Mouse (Mus musculus) lung, adult 2 months (tissue): ENCODE data around the gene Npas3.

Experiments used
- CTCF ChIP-seq: fragments of 200-500 bp; IDR thresholded peaks from 2 replicates; pipeline ENCODE4 v1.5.1; 2011; ENCODE audit warnings: mild to moderate bottlenecking, low read length, control low read depth; ENCODE audit not compliant: insufficient read depth
- POLR2A ChIP-seq: fragments of 200-500 bp; IDR thresholded peaks from 2 replicates; pipeline ENCODE4 v1.6.1; 2011; ENCODE audit warnings: low read depth, mild to moderate bottlenecking, control low read depth, low read length, borderline replicate concordance; ENCODE audit errors: extremely low read depth

DNA sequence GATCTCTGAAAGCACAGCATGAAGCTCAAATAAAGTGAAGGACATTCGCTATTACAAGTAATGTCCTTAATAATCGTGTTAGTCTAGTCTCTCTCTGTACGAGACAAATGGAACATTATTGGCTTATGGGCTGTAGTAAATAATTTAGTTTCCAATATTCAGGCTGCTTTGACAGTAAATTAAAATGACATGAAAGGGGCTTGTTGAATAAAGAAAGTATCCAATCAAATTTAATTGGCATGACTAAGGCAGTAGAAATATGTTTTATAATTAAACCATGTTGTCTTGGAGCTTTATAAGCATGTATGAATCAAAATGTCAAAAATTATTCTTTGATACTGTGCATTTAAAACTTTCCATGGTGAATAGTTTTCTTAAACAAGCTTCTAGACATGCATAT is 278.6 kb downstream of the Npas3 start:
- no peak for TF ChIP-seq CTCF
- no peak for TF ChIP-seq POLR2A
